Mouse (Mus musculus) lung, embryonic 14.5 days (tissue): ENCODE data around the gene Polr2a. TPM values are rescaled to one million over a fixed set of nuclear protein-coding genes. Genes with fewer than 3 reads are reported as not detected.
A peak's percentile ranks its signal among the peaks of the same experiment; 100 is the strongest.

Experiments used
- ATAC-seq: fragments of 200-750 bp; cut with Nextera tagmentation; 2 replicates; pipeline ENCODE4 v1.8.0; 2017; ENCODE audit warnings: mild to moderate bottlenecking, moderate TSS enrichment, moderate library complexity; ENCODE audit not compliant: insufficient read depth
- DNase-seq: peaks from one replicate; pipeline ENCODE4 v3.0.0-alpha.2; 2015
- H3K27ac ChIP-seq: fragments of 300-500 bp; sonication (generic); 2 replicates; pipeline ENCODE4 v1.5.1; 2014; ENCODE audit warnings: low read depth, mild to moderate bottlenecking, moderate library complexity
- H3K27me3 ChIP-seq: fragments of 300-500 bp; sonication (generic); 2 replicates; pipeline ENCODE4 v1.6.1; 2014; ENCODE audit warnings: low read length, control low read depth; ENCODE audit not compliant: insufficient read depth
- H3K36me3 ChIP-seq: fragments of 300-500 bp; sonication (generic); 2 replicates; pipeline ENCODE4 v1.6.1; 2014; ENCODE audit warnings: control low read depth; ENCODE audit not compliant: insufficient read depth
- H3K4me1 ChIP-seq: fragments of 300-500 bp; sonication (generic); 2 replicates; pipeline ENCODE4 v1.6.1; 2014; ENCODE audit warnings: antibody characterized with exemption, control low read depth; ENCODE audit not compliant: insufficient read depth
- H3K4me2 ChIP-seq: fragments of 300-500 bp; sonication (generic); 2 replicates; pipeline ENCODE4 v1.6.1; 2014; ENCODE audit warnings: mild to moderate bottlenecking
- H3K4me3 ChIP-seq: fragments of 300-500 bp; sonication (generic); 2 replicates; pipeline ENCODE4 v1.5.1; 2014; ENCODE audit warnings: low read depth, low read length
- H3K9ac ChIP-seq: fragments of 300-500 bp; sonication (generic); 2 replicates; pipeline ENCODE4 v1.6.1; 2014
- H3K9me3 ChIP-seq: fragments of 300-500 bp; sonication (generic); 2 replicates; pipeline ENCODE4 v1.6.1; 2016; ENCODE audit warnings: low read depth, low read length, control low read depth
- CTCF ChIP-seq: IDR thresholded peaks from 2 replicates; pipeline ENCODE4 v1.5.1; 2016; ENCODE audit warnings: antibody characterized with exemption, low read depth
- WGBS: fragments of 180-500 bp; shearing (Covaris S2); extraction: QIAGEN DNeasy Blood & Tissue Kit; methylation state at CpG from one replicate; pipeline ENCODE4 v1.1.7; 2014; 5-methylcytosine and 5-hydroxymethylcytosine counted together
- polyA plus RNA-seq: library from polyadenylated mRNA; unstranded; fragments of >200 nt; fragmentation: Nextera tagmentation; extraction: Ambion mirVana; gene quantifications from 2 replicates; pipeline ENCODE4 v1.2.1, GENCODE M21; 2014

The Polr2a gene
- polyA plus RNA-seq, 1 experiment from 2014 or later, result 50.5 TPM

DNA sequence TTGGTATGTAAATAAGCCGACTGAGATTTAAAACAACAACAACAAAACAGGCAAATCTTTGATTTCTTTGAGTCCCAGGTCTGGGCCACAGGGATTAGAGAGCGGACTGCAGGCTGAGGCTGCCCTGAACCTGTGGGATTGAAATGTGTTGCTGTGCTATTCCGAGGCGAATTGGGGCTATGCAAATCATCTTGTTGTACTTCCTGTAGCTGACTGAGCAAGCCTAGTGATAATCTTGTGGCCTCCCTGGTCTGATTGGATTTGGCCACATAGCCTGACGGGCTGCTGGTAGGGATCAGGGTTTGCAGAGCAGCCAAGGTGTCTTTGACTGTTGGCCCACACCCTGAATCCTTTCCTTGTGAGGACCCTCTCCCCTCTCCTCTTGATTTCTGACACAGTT is 16.5 kb upstream of the Polr2a start:
- DNase-seq (no peak), ATAC-seq (no peak)
- H3K9ac ChIP-seq, result no peak overlapping the region
- 62% methylated on average over 5 of the region's 5 CpGs for WGBS
- H3K9me3 ChIP-seq, result no peaks in the 10 kb centered on the region
- H3K27me3 ChIP-seq, result no peaks in the 10 kb centered on the region
- no peak for TF ChIP-seq CTCF
- H3K36me3 ChIP-seq, result peaks cover 10% of the 10 kb centered on the region; the same call in 1 of the 2 replicates
- no peak overlapping the region for H3K4me2 ChIP-seq
- H3K27ac ChIP-seq, result no peak overlapping the region
- H3K4me3 ChIP-seq, result no peak overlapping the region
- H3K4me1 ChIP-seq, result no peaks in the 10 kb centered on the region

DNA sequence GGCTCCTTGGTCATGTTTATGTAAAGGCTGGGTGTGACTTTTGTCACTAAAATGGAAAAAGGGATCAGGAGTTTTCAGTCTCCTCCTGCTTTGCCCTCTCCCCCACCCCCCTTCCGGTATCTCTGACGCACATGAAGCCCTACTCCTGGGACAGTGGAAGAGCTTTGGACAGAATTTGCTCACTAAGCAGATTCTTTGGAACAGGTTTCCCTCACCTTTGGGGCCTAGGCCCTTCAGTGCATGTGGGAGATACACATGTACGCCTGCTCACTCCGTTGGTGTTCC is 9.1 kb upstream of the Polr2a start:
- no peak for DNase-seq
- Histone ChIP-seq H3K36me3 (no peaks in the 10 kb centered on the region), H3K27ac (peak overlapping the region; percentile 21; the same call in 1 of the 2 replicates), H3K4me1 (peaks cover 10% of the 10 kb centered on the region; the same call in 1 of the 2 replicates), H3K9ac (peak overlapping the region; percentile 94; the same call in 1 of the 2 replicates), H3K4me3 (peak overlapping the region; percentile 86; the same call in 1 of the 2 replicates), H3K9me3 (no peaks in the 10 kb centered on the region), H3K27me3 (no peaks in the 10 kb centered on the region), H3K4me2 (peak overlapping the region; percentile 82)
- 36% methylated on average over 4 of the region's 4 CpGs for WGBS
- TF ChIP-seq CTCF, result no peak
- ATAC-seq, result no peak

DNA sequence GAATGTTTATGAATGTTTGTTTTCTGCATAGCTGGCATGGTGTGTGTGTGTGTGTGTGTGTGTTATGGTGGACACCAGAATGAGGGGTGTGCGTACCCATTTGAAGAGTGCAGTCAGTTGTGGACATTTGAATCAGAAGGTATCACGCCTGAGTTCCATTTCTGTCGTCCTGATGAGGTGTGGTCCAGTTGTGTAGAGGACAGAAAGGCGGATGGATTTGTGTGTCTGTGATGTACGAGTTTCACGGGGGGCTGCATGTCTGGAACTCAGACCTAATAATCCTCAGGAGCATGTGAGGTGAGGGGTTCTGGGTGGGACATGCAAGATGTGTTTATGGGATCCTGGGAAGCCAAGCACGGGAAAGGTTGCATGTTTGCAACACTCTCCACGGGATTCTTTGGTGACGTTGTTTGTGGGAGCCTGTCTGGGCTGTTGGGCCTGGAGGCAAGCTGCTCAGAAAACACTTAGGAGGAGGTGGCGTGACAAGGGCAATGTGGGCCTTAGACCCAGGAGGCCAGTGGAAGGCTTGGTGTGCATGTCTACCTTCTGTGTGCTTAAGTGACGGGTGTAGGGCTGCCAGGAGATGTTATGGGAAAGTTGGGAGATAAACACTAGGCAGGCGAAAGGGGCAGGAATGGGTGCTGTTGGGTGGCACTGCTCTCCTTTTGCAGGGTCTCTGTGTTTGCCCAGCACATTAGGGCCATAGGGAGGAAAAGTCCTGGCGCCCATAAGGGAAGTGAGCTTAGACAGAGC is 8.6 kb upstream of the Polr2a start:
- no peaks in the 10 kb centered on the region for H3K36me3 ChIP-seq
- ATAC-seq, result 0 out of 2 replicates have a peak, but pooled peaks have one; percentile 12
- no peak for TF ChIP-seq CTCF
- no peak for DNase-seq
- H3K27me3 ChIP-seq, result no peaks in the 10 kb centered on the region
- peak overlapping the region; percentile 92; the same call in 1 of the 2 replicates for H3K27ac ChIP-seq
- peak overlapping the region; percentile 86 for H3K4me3 ChIP-seq
- H3K4me1 ChIP-seq, result peaks cover 10% of the 10 kb centered on the region; the same call in 1 of the 2 replicates
- peak overlapping the region; percentile 82 for H3K4me2 ChIP-seq
- 39% methylated on average over 13 of the region's 13 CpGs for WGBS
- no peaks in the 10 kb centered on the region for H3K9me3 ChIP-seq
- peak overlapping the region; percentile 94 for H3K9ac ChIP-seq

DNA sequence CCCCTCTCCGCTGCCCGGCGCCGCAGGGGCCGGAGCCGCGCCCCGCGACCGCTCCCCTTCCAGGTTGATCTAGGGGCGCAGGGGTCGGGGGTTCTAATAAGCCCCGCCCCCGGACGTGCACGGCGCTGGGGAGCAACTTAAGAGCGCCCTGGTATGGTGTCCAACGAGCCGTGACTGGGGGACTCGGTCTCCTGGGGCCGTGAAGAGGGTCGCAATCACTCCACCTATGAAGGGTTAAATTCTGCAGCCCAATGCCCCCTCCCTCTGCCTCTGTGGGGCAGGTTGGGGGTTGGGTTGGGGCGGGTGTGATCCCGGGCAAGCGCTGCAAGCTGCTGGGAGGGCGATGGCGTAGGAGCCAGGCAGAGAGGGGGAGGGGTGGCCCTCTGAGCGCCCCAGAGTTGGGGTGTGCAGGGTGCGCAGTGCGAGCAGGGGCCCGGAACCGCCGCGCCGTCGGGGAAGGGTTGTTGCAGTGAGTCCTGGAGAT is 7.7 kb upstream of the Polr2a start:
- Histone ChIP-seq H3K36me3 (no peaks in the 10 kb centered on the region), H3K4me3 (peak overlapping the region; percentile 86), H3K4me2 (peak overlapping the region; percentile 82), H3K4me1 (peaks cover 10% of the 10 kb centered on the region; the same call in 1 of the 2 replicates), H3K9ac (peak overlapping the region; percentile 94), H3K9me3 (no peaks in the 10 kb centered on the region), H3K27ac (peak overlapping the region; percentile 92), H3K27me3 (no peaks in the 10 kb centered on the region)
- TF ChIP-seq CTCF, result no peak
- WGBS, result under 1% methylated on average over 37 of the region's 37 CpGs
- peak; percentile 83 for ATAC-seq
- DNase-seq, result peak; percentile 72

DNA sequence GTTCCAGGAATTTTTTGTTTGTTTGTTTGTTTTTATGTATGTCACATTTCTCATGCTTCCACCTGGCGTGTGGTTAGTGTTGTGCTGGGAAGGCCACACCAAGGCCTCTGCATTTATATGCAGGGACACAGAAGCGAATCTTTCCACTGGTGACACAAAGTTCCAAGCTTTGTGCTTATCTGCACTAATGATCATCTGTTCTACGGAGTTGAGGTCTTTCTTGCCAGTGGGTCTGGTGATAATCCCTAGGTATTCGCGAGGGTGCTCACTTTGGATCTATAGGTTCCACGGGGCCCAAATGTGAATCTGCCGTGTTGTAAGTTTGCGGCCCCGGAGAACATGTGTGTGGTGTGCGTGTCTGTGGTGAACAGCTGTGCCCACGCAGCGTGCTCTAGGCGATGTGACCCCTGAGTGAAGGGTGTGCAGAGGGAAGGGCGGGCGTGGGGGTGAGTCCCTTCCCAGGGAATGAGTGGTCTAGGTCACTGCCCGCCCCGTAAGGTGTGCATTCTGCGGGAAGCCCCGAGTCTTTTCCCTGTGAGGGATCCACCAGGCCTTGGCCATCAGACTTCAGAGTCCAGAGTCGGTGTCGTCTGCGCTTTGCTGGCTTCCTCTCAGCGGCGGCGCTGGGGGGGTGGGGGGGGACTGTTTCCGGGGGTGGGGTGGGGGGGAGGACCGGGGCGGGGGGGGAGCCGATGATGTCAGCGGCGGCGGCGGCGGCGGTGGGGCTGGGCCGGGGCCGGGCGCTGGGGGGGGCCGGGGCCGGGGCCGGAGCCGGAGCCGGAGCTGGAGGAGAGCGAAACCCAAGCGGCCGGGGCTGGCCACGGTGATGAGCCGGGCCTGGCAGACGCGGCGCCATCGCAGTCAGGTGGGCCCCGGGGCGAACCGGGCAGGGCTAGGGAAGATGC is 7.0 kb upstream of the Polr2a start, which contains the start of gene Zbtb4:
Zbtb4 (plus strand) TSS at position 692 of the 905 bp plus-strand sequence.
- peak; percentile 57 for DNase-seq
- TF ChIP-seq CTCF, result no peak

DNA sequence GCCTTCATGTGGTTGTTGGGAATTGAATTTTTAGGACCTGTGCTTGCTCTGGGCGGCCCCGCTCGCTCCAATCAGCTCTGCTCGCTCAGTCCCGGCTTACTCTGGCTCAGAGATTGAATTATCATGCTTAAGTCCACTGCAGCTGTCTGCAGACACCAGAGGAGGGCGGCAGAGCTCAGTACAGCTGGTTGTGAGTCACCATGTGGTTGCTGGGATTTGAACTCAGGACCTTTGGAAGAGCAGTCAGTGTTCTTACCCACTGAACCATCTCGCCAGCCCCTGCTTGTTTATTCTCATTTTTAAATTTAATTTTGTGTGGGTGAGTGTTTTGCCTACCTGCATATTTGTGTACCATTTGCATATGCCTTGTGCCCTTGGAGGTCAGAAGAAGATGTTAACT is 5.1 kb upstream of the Polr2a start:
- TF ChIP-seq CTCF, result peak; percentile 42
- H3K36me3 ChIP-seq, result no peaks in the 10 kb centered on the region
- no peak overlapping the region for H3K4me3 ChIP-seq
- no peaks in the 10 kb centered on the region for H3K9me3 ChIP-seq
- peaks cover 21% of the 10 kb centered on the region for H3K4me1 ChIP-seq
- no peak overlapping the region for H3K4me2 ChIP-seq
- H3K9ac ChIP-seq, result no peak overlapping the region
- H3K27ac ChIP-seq, result no peak overlapping the region
- DNase-seq (no peak), ATAC-seq (no peak)
- 66% methylated on average over 7 of the region's 7 CpGs for WGBS
- no peaks in the 10 kb centered on the region for H3K27me3 ChIP-seq

More for the DNA sequence above, 7.0 kb upstream of the Polr2a start, which contains the start of gene Zbtb4:
- Histone ChIP-seq H3K9ac (peak within 1 kb of the TSS; percentile 94), H3K4me3 (peak within 1 kb of the TSS; percentile 86), H3K4me1 (peaks cover 12% of the 10 kb centered on the region), H3K9me3 (no peaks in the 10 kb centered on the region), H3K27ac (peak within 1 kb of the TSS; percentile 92), H3K27me3 (no peaks in the 10 kb centered on the region), H3K4me2 (peak within 1 kb of the TSS; percentile 82), H3K36me3 (no peaks in the 10 kb centered on the region)
- 17% methylated on average over 45 of the region's 55 CpGs for WGBS
- peak; percentile 69 for ATAC-seq
